Mouse (Mus musculus) CH12.LX (cell line): ENCODE measurements around the gene Syne1. TPM values are rescaled to one million over a fixed set of nuclear protein-coding genes. Genes with fewer than 3 reads are reported as not detected.

ENCODE experiments used
- DNase-seq: peaks from one replicate; pipeline ENCODE4 v3.0.0-alpha.2; 2013; ENCODE audit errors: extremely low read depth
- H3K27ac ChIP-seq: 2 replicates; pipeline ENCODE4 v1.5.1; 2012; ENCODE audit warnings: low read depth, mild to moderate bottlenecking, control low read depth, moderate library complexity; ENCODE audit not compliant: insufficient read depth
- H3K27me3 ChIP-seq: replicated peaks from 2 replicates; pipeline ENCODE3; 2012; ENCODE audit warnings: inconsistent platforms
- H3K36me3 ChIP-seq, 2 experiments: replicated peaks in 1 of 2; 2 replicates each; pipeline versions ENCODE3 to v1.6.1; 2012; ENCODE audit warnings: inconsistent platforms in 1 of 2, low read length in 1 of 2, mild to moderate bottlenecking in 1 of 2, mixed read lengths in 1 of 2, moderate library complexity in 1 of 2; ENCODE audit not compliant: control insufficient read depth in 1 of 2, insufficient read depth in 1 of 2
- H3K4me1 ChIP-seq, 2 experiments: 2 replicates each; pipeline ENCODE4 v1.6.1; 2012; ENCODE audit warnings: inconsistent platforms in 1 of 2, moderate library complexity in 1 of 2; ENCODE audit not compliant: insufficient read depth in 2 of 2, control insufficient read depth in 1 of 2
- H3K4me2 ChIP-seq: 2 replicates; pipeline ENCODE4 v1.6.1; 2012; ENCODE audit warnings: low read depth, mild to moderate bottlenecking, control low read depth; ENCODE audit not compliant: poor library complexity, insufficient read depth, severe bottlenecking
- H3K4me3 ChIP-seq, 3 experiments: fragments of 150-350 bp in 1 of 3; sonication (generic) in 1 of 3; replicated peaks in 1 of 3; 2 replicates each; pipeline versions ENCODE3 to v1.5.1; 2011 to 2012; ENCODE audit warnings: low read depth in 2 of 3, low read length in 2 of 3, mild to moderate bottlenecking in 2 of 3, moderate library complexity in 2 of 3, control low read depth in 1 of 3, improper control_type of control experiment in 1 of 3, inconsistent platforms in 1 of 3, mixed read lengths in 1 of 3; ENCODE audit not compliant: poor library complexity in 1 of 3
- H3K79me2 ChIP-seq: replicated peaks from 2 replicates; pipeline ENCODE4 v1.6.1; 2012; ENCODE audit warnings: mild to moderate bottlenecking, moderate library complexity; ENCODE audit not compliant: control insufficient read depth, poor library complexity, insufficient read depth, severe bottlenecking; ENCODE audit errors: extremely low read depth
- H3K9ac ChIP-seq: 2 replicates; pipeline ENCODE4 v1.6.1; 2012; ENCODE audit warnings: low read depth, mild to moderate bottlenecking, control low read depth, moderate library complexity; ENCODE audit not compliant: insufficient read depth
- H3K9me3 ChIP-seq: replicated peaks from 2 replicates; pipeline ENCODE3; 2012; ENCODE audit warnings: low read length, inconsistent platforms, mixed read lengths
- CHD1 ChIP-seq: IDR thresholded peaks from 2 replicates; pipeline ENCODE4 v1.6.1; 2012; ENCODE audit warnings: low read depth, low read length, improper control_type of control experiment, inconsistent platforms
- CHD2 ChIP-seq: IDR thresholded peaks from 2 replicates; pipeline ENCODE4 v1.6.1; 2011; ENCODE audit warnings: low read length, improper control_type of control experiment
- E2F4 ChIP-seq: IDR thresholded peaks from 2 replicates; pipeline ENCODE4 v1.6.1; 2011; ENCODE audit warnings: low read depth, low read length, improper control_type of control experiment; ENCODE audit not compliant: insufficient replicate concordance
- IRF4 ChIP-seq: IDR thresholded peaks from 2 replicates; pipeline ENCODE4 v1.6.1; 2014; ENCODE audit warnings: low read depth, mild to moderate bottlenecking, inconsistent platforms, low read length, improper control_type of control experiment
- JUN ChIP-seq: IDR thresholded peaks from 2 replicates; pipeline ENCODE4 v1.6.1; 2011; ENCODE audit warnings: low read depth, mild to moderate bottlenecking, low read length, improper control_type of control experiment, moderate library complexity; ENCODE audit not compliant: insufficient read depth
- JUND ChIP-seq: conservative IDR thresholded peaks from 2 replicates; pipeline ENCODE4 v1.6.1; 2011; ENCODE audit warnings: low read depth, low read length, improper control_type of control experiment
- MAFK ChIP-seq: IDR thresholded peaks from 2 replicates; pipeline ENCODE4 v1.6.1; 2011; ENCODE audit warnings: low read length, improper control_type of control experiment; ENCODE audit not compliant: insufficient replicate concordance
- MAZ ChIP-seq: IDR thresholded peaks from 2 replicates; pipeline ENCODE4 v1.6.1; 2012; ENCODE audit warnings: low read depth, mild to moderate bottlenecking, inconsistent platforms, low read length, improper control_type of control experiment, moderate library complexity
- MYC ChIP-seq: IDR thresholded peaks from 2 replicates; pipeline ENCODE4 v1.6.1; 2011; ENCODE audit warnings: low read depth, mild to moderate bottlenecking, improper control_type of control experiment, low read length
- SMC3 ChIP-seq: IDR thresholded peaks from 2 replicates; pipeline ENCODE4 v1.6.1; 2011; ENCODE audit warnings: low read depth, low read length, improper control_type of control experiment
- USF1 ChIP-seq: IDR thresholded peaks from 2 replicates; pipeline ENCODE4 v1.6.1; 2014; ENCODE audit warnings: low read depth, mild to moderate bottlenecking, inconsistent platforms, low read length, improper control_type of control experiment
- USF2 ChIP-seq: conservative IDR thresholded peaks from 2 replicates; pipeline ENCODE4 v1.6.1; 2011; ENCODE audit warnings: low read depth, low read length, improper control_type of control experiment
- ZC3H11A ChIP-seq: IDR thresholded peaks from 2 replicates; pipeline ENCODE4 v1.6.1; 2012; ENCODE audit warnings: low read depth, mild to moderate bottlenecking, inconsistent platforms, low read length, improper control_type of control experiment
- ZNF384 ChIP-seq: IDR thresholded peaks from 2 replicates; pipeline ENCODE4 v1.6.1; 2012; ENCODE audit warnings: low read depth, low read length, improper control_type of control experiment, inconsistent platforms
- dilution Hi-C: fragments of 300-500 bp; cut with MboI; formaldehyde crosslinking; loops from 2 replicates; pipeline ENCODE4 v1.14.3; 2020; ENCODE audit warnings: low sequenced_read_pairs; ENCODE audit not compliant: extremely low pct_unique_long_range_greater_than_20kb, extremely low pct_ligation_motif_present
- in situ Hi-C: fragments of 300-500 bp; cut with MboI; formaldehyde crosslinking; loops from 3 replicates; pipeline ENCODE4 v1.14.3; 2019; ENCODE audit warnings: low sequenced_read_pairs, low pct_ligation_motif_present, low pct_unique_long_range_greater_than_20kb, mixed read lengths
- polyA plus RNA-seq: library from polyadenylated mRNA; unstranded; fragments of >175 nt; gene quantifications from 2 replicates; pipeline ENCODE4 v1.2.1, GENCODE M21; 2012; ENCODE audit warnings: low read depth; ENCODE audit not compliant: insufficient read length
- total RNA-seq, 2 experiments: library from RNA; depleted of rRNA; stranded (reverse); fragments of 300-350 nt in 1 of 2; fragments of >200 nt in 1 of 2; gene quantifications; 2 replicates each; pipeline ENCODE4 v1.2.3; 2012 to 2014

The Syne1 gene
- total and polyA plus RNA-seq, 3 experiments = 3.1 to 7.6 (median 3.6) TPM

DNA sequence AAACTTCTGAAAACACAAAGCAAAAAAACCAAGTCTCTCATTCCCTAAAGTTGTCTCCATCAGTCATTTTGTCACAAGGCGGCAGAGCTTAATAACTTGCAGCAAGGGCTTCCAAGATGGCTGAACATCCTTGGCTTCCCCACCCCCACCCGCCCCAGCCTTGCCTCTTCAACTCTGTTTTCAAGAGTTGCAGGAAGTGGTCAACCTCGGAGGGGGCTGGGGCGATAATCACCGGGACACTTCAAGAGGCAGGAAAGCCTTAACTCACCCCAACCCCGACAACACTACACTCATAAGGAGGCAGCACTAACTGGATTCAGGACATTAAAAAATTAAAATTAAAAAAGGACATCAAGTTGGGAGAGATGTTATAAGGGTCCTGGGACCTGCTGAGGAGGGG, 387.5 kb downstream of the Syne1 start:
- DNase-seq = peak; percentile 42
- Histone ChIP-seq H3K4me1 (peaks cover 0 to 8% of the 10 kb centered on the region in 2 experiments; a peak in 2 of 4 replicates), H3K27me3 (no peaks in the 10 kb centered on the region), H3K36me3 (peaks cover 0 to 28% of the 10 kb centered on the region in 2 experiments), H3K4me3 (no peak overlapping the region), H3K4me2 (no peak overlapping the region), H3K9me3 (no peaks in the 10 kb centered on the region), H3K9ac (no peak overlapping the region), H3K79me2 (no peaks in the 10 kb centered on the region), H3K27ac (no peak overlapping the region)
- peak; percentile 51 for TF ChIP-seq CHD2
- no peak for TF ChIP-seq USF1
- dilution Hi-C loops (no loop called here), in situ Hi-C loops (loop anchor here (25.0 kb wide), 2 partner anchors 551 to 751 kb away; partner anchors contain the start of gene Esr1)

DNA sequence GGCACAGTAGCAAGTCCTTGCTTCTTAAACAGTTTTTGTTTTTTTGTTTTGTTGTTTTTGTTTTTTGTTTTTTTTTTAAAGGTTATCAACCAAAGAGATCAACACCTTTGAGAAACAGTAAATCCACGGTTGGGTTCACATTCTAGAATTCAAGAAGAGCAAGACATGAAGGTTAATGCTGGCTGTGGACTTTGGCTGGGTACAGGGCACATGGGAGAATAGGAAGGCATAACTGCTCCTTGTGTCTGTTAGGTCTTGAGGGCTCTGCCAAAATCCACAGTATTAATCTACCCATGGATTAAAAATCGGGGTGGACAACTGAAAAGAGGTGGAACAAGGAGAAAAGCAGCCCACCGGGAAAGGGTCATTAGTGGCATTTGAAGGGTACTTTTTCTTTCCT, 388.0 kb downstream of the Syne1 start:
- no peaks in the 10 kb centered on the region for H3K27me3 ChIP-seq
- H3K36me3 ChIP-seq = peaks cover 0 to 26% of the 10 kb centered on the region in 2 experiments
- H3K9me3 ChIP-seq = no peaks in the 10 kb centered on the region
- dilution Hi-C loops = no loop called here
- no peak overlapping the region for H3K9ac ChIP-seq
- H3K4me1 ChIP-seq = peaks cover 0 to 8% of the 10 kb centered on the region in 2 experiments; a peak in 2 of 4 replicates
- H3K79me2 ChIP-seq = no peaks in the 10 kb centered on the region
- H3K4me2 ChIP-seq = no peak overlapping the region
- no peak overlapping the region for H3K4me3 ChIP-seq
- TF ChIP-seq SMC3 (no peak), E2F4 (no peak), CHD2 (no peak), ZC3H11A (no peak), IRF4 (no peak), JUND (no peak), MYC (no peak), MAZ (no peak), CHD1 (no peak), USF1 (no peak), MAFK (no peak), ZNF384 (no peak), JUN (no peak), USF2 (no peak)
- in situ Hi-C loops = loop anchor here (25.0 kb wide), 2 partner anchors 551 to 751 kb away; partner anchors contain the start of gene Esr1
- no peak overlapping the region for H3K27ac ChIP-seq
- DNase-seq = no peak
